Mouse (Mus musculus) heart, adult 2 months (tissue): ENCODE measurements around the gene Cela3a.

ENCODE experiments used
- CTCF ChIP-seq: fragments of 200-600 bp; IDR thresholded peaks from 2 replicates; pipeline ENCODE4 v1.8.1; 2022; ENCODE audit warnings: antibody characterized with exemption, mild to moderate bottlenecking, moderate library complexity
- POLR2A ChIP-seq: fragments of 200-500 bp; IDR thresholded peaks from 2 replicates; pipeline ENCODE4 v1.6.1; 2011; ENCODE audit warnings: mild to moderate bottlenecking, low read depth, low read length, control low read depth; ENCODE audit not compliant: insufficient read depth

- TF ChIP-seq CTCF, result no peak
- no peak for TF ChIP-seq POLR2A
Measured at GRCm38 (mm10) chr4:137375314-137376278, 34.0 kb downstream of the Cela3a start.
